In the genomic region with DNA sequence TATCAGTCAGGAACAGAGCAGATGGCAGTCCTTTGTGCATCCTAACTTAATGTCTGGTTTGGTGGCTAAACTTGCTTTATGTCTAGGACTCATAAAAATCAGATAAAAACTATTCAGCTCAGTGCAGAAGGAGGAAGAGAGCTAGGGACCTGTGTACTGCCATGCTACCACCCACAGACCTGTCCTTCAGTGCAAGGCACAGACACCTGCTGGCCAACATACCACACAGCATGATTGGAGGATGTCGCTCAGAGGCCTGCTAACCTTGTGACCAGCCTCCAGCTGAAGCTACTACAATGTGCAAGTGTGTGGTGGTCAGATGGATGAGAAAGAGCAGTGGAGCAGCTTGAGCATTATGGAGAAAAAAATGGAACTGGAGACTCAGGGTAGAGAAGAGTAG, we compare ENCODE assay signal across 22 mouse cellular contexts.
DNase-seq lines count a peak whose midpoint lies in the region; ATAC-seq and TF ChIP-seq lines count a peak whose summit lies in the region.
"Had no signal": no experiment of that assay in that cellular context is flagged by ENCODE, and none has a peak within 500 bp of the region (broad histone marks: within the 10 kb centered on the region; RNA-seq: fewer than 3 reads in every experiment).

No protein-coding gene starts in this region.

- 55% methylated on average over 1 of the region's 1 CpGs for WGBS in liver, embryonic 14.5 days (ENCODE audit: insufficient replicate concordance)
- WGBS in liver, embryonic 11.5 days = 64% methylated on average over 1 of the region's 1 CpGs

- TF ChIP-seq CTCF in liver, embryonic 14.5 days (IDR thresholded peaks at IDR 0.05; ENCODE audit: low read depth) = peak; percentile 38

- no peaks in the 10 kb centered on the region for H3K36me3 ChIP-seq in liver, embryonic 14.5 days (replicated peaks; ENCODE audit: control insufficient read depth, insufficient read depth, low read depth)
- H3K36me3 ChIP-seq in liver, embryonic 11.5 days (ENCODE audit: control insufficient read depth, insufficient read depth, low read length) = no peaks in the 10 kb centered on the region
- H3K36me3 ChIP-seq: embryonic facial prominence, embryonic 12.5 days; forebrain, embryonic 12.5 days; heart, embryonic 10.5 days; hindbrain, embryonic 12.5 days had no signal

- TF ChIP-seq EP300 in liver, embryonic 14.5 days (IDR thresholded peaks at IDR 0.05; ENCODE audit: low read depth) = no peak

- H3K4me3 ChIP-seq in liver, embryonic 14.5 days (ENCODE audit: insufficient read depth in 1 of 2, low read depth in 2 of 2, low read length in 2 of 2) = no peak overlapping the region
- H3K4me3 ChIP-seq in liver, embryonic 11.5 days (ENCODE audit: low read depth, low read length) = no peak overlapping the region
- H3K4me3 ChIP-seq: embryonic facial prominence, embryonic 12.5 days; forebrain, embryonic 12.5 days; heart, embryonic 10.5 days; hindbrain, embryonic 12.5 days had no signal

- H3K4me2 ChIP-seq in liver, embryonic 14.5 days (ENCODE audit: low read depth) = no peak overlapping the region
- H3K4me2 ChIP-seq in liver, embryonic 11.5 days = no peak overlapping the region
- H3K4me2 ChIP-seq: embryonic facial prominence, embryonic 12.5 days; forebrain, embryonic 12.5 days; hindbrain, embryonic 12.5 days had no signal

- H3K4me1 ChIP-seq in liver, embryonic 14.5 days (replicated peaks; ENCODE audit: control insufficient read depth in 2 of 2, insufficient read depth in 2 of 2, low read length in 1 of 2) = no peaks in the 10 kb centered on the region
- H3K4me1 ChIP-seq in liver, embryonic 11.5 days (replicated peaks; ENCODE audit: control insufficient read depth, insufficient read depth, low read length) = no peaks in the 10 kb centered on the region
- H3K4me1 ChIP-seq: embryonic facial prominence, embryonic 12.5 days; forebrain, embryonic 12.5 days; heart, embryonic 10.5 days; hindbrain, embryonic 12.5 days had no signal

- ATAC-seq in frontal cortex, adult (ENCODE audit: low TSS enrichment) = peak; percentile 73
- ATAC-seq in liver, embryonic 14.5 days (ENCODE audit: insufficient read depth) = 0 out of 2 replicates have a peak, but pooled peaks have one; percentile 21
- no peak; the same call in 1 of the 2 replicates for ATAC-seq in liver, embryonic 11.5 days (replicated peaks; ENCODE audit: low FRiP score)
- peak; percentile 57 for ATAC-seq in erythroid progenitor cell, adult 5-6 weeks (replicated peaks; ENCODE audit: low FRiP score, poor library complexity, severe bottlenecking)
- ATAC-seq: hindbrain, embryonic 16.5 days had no signal

- H3K27ac ChIP-seq in liver, embryonic 14.5 days = no peak overlapping the region
- H3K27ac ChIP-seq in liver, embryonic 11.5 days (ENCODE audit: low read depth, low read length) = no peak overlapping the region
- H3K27ac ChIP-seq: embryonic facial prominence, embryonic 12.5 days; forebrain, embryonic 12.5 days; heart, embryonic 10.5 days; hindbrain, embryonic 12.5 days had no signal

- no peak overlapping the region for H3K9ac ChIP-seq in liver, embryonic 14.5 days (replicated peaks)
- no peak overlapping the region for H3K9ac ChIP-seq in liver, embryonic 11.5 days (ENCODE audit: low read depth, low read length)
- H3K9ac ChIP-seq: embryonic facial prominence, embryonic 12.5 days; forebrain, embryonic 12.5 days; hindbrain, embryonic 12.5 days had no signal

- H3K9me3 ChIP-seq in liver, embryonic 14.5 days (ENCODE audit: control insufficient read depth, low read length) = no peaks in the 10 kb centered on the region
- no peaks in the 10 kb centered on the region for H3K9me3 ChIP-seq in liver, embryonic 11.5 days (ENCODE audit: control insufficient read depth, low read length)
- H3K9me3 ChIP-seq: embryonic facial prominence, embryonic 12.5 days; forebrain, embryonic 12.5 days; heart, embryonic 10.5 days; hindbrain, embryonic 12.5 days had no signal

- H3K27me3 ChIP-seq in liver, embryonic 14.5 days (ENCODE audit: control insufficient read depth, insufficient read depth, low read length) = no peaks in the 10 kb centered on the region
- no peaks in the 10 kb centered on the region for H3K27me3 ChIP-seq in liver, embryonic 11.5 days (replicated peaks; ENCODE audit: control insufficient read depth, insufficient read depth, low read length)
- H3K27me3 ChIP-seq: embryonic facial prominence, embryonic 12.5 days; forebrain, embryonic 12.5 days; hindbrain, embryonic 12.5 days had no signal

- no peak for DNase-seq in frontal cortex, adult 2 months (ENCODE audit: extremely low spot score in 1 of 2, low spot score in 1 of 2)
- DNase-seq in liver, embryonic 14.5 days (ENCODE audit: low read depth in 3 of 3, low spot score in 3 of 3) = no peak
- DNase-seq in liver, embryonic 11.5 days (ENCODE audit: low spot score) = no peak
- peak; percentile 8 for DNase-seq in A20 (ENCODE audit: low read depth, low spot score)
- DNase-seq in testis, postnatal 10 days (ENCODE audit: low spot score) = no peak
- DNase-seq in cerebellum, postnatal 25 days = no peak
- DNase-seq: adrenal gland, adult 8-10 months; adrenal gland, postnatal 36 days; cerebellum, adult 11 months; cerebellum, adult 8-10 months; cerebellum, postnatal 14 days; gastrocnemius, postnatal 10 days; heart, adult 18-20 months; heart, postnatal 10 days; heart, postnatal 4 days had no signal
